In the genomic region with DNA sequence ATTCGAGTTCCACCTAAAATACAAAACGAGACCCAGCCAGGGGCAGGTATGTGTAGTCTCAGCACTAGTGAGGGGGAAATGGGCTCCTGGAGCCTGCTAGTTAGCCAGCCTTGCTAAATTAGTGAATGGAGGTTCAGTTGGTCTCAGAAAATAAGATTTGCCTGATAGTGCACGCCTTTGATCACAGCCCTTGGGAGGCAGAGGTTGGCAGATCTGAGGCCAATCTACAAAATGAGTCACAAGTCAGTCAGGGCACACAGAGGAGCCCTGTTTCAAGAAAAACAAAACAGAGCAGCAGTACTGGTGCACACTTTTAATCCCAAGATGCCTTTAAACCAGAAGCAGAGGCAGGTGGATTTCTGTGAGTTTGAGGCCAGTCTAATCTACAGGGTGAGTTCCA, we compare ENCODE assay signal across 11 mouse cellular contexts.
"Had no signal": no experiment of that assay in that cellular context is flagged by ENCODE, and none has a peak within 500 bp of the region (broad histone marks: within the 10 kb centered on the region; RNA-seq: fewer than 3 reads in every experiment).

No protein-coding gene starts in this region.

- H3K27ac ChIP-seq: liver, embryonic 12.5 days; midbrain, embryonic 15.5 days; neural tube, embryonic 12.5 days; stomach, postnatal 0 days had no signal

- DNase-seq: layer of hippocampus, adult 9-11 months; layer of hippocampus, postnatal 36 days; thymus, postnatal 4 days had no signal

- H3K4me2 ChIP-seq: limb, embryonic 15.5 days; liver, embryonic 12.5 days; lung, embryonic 14.5 days; midbrain, embryonic 11.5 days; midbrain, embryonic 15.5 days; neural tube, embryonic 12.5 days had no signal

- H3K27me3 ChIP-seq: limb, embryonic 15.5 days; liver, embryonic 12.5 days; midbrain, embryonic 15.5 days; neural tube, embryonic 12.5 days had no signal

- H3K9me3 ChIP-seq: limb, embryonic 15.5 days; liver, embryonic 12.5 days; megakaryocyte, embryonic 14.5 days; midbrain, embryonic 15.5 days; neural tube, embryonic 12.5 days had no signal

- H3K4me3 ChIP-seq: limb, embryonic 15.5 days; liver, embryonic 12.5 days; megakaryocyte, embryonic 14.5 days; midbrain, embryonic 15.5 days; neural tube, embryonic 12.5 days had no signal

- H3K9ac ChIP-seq: limb, embryonic 15.5 days; liver, embryonic 12.5 days; lung, embryonic 14.5 days; midbrain, embryonic 15.5 days; neural tube, embryonic 12.5 days had no signal

- ATAC-seq: liver, embryonic 12.5 days; midbrain, embryonic 15.5 days had no signal

- H3K36me3 ChIP-seq: midbrain, embryonic 15.5 days had no signal

- H3K4me1 ChIP-seq: limb, embryonic 15.5 days; midbrain, embryonic 15.5 days; neural tube, embryonic 12.5 days had no signal
